Mouse (Mus musculus): ENCODE measurements at regions not wholly inside any gene's neighbourhood (a gene's known extent, or its start where the extent isn't known, plus 50 kb on each side); places are given as distances from the start of the nearest gene placed in this dataset.
A peak's percentile ranks its signal among the peaks of the same experiment; 100 is the strongest.
"Not testable (repeated sequence)": the region's sequence is repeated elsewhere in the genome, so short reads cannot be mapped to it uniquely, and the experiment has no call there.

DNA sequence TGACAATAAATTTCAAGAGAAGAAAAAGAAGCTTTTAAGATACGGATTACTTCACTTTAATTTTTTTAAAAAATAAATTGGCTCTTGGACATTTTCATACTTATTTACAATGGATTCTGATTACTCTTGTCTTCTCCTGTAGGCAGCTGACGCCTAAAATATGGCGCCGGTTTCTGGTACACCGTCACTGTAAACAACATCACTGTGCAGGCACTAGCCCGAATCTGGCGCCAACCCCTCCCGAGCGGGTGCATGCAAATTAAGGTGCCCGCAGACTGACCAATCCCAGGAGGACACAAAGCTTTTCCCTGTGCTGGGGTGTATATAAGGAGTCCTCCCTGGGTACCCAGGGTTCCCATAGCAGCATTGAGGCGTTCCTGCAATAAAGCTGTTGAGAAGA is 157.5 kb downstream of the Wdr20rt start:
- H3K4me2 ChIP-seq; ATAC-seq (replicated peaks; ENCODE audit: insufficient number of reproducible peaks, insufficient read depth, low FRiP score, low read depth); H3K9me3 ChIP-seq (replicated peaks); H3K27ac ChIP-seq; H3K4me3 ChIP-seq; H3K4me1 ChIP-seq (replicated peaks); H3K36me3 ChIP-seq; H3K27me3 ChIP-seq; H3K9ac ChIP-seq: not testable (repeated sequence)
- 91% methylated on average over 11 of the region's 11 CpGs for WGBS

DNA sequence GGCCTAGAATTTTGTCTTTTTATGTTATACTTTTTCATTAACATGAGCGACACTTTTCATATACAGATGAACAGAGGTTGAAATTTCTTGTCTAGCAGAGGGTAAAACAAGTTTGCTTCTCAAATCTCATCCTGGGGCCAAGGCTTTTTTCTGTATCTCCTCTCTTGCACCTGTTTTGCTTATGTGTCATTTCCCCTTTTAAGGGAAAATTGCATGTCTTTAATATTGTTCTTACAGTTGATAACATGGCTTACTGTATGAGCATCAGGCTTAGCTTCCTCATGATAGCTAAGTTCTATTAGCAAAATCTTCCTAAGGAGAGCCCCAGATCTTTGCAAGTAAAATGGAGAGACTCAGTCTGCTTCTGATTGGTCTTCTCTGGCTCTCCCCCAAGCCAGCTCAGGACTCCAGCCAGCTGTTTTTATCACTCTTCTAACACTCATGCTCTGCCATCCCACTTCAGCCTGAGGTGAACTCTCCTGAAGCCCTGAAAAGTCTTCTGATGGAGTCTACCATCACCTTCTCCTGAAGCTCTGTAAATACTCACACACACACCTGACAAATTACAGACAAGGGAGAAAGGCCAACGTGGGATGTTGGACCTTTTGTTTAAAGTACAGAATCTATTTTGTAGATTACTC is 160.8 kb downstream of the Wdr20rt start:
- H3K9me3 ChIP-seq (replicated peaks), result 0 out of 2 replicates have a peak, but pooled peaks cover 6% of the 10 kb centered on the region
- H3K4me2 ChIP-seq, result no peak overlapping the region
- 64% methylated on average over 2 of the region's 2 CpGs for WGBS
- H3K36me3 ChIP-seq, result no peaks in the 10 kb centered on the region
- no peak overlapping the region for H3K4me3 ChIP-seq
- peak; percentile 67 for ATAC-seq (replicated peaks; ENCODE audit: insufficient number of reproducible peaks, insufficient read depth, low FRiP score, low read depth)
- no peak overlapping the region for H3K9ac ChIP-seq
- H3K4me1 ChIP-seq (replicated peaks), result peaks cover 5% of the 10 kb centered on the region; the same call in 1 of the 2 replicates
- no peaks in the 10 kb centered on the region for H3K27me3 ChIP-seq
- H3K27ac ChIP-seq, result peak overlapping the region; percentile 52

DNA sequence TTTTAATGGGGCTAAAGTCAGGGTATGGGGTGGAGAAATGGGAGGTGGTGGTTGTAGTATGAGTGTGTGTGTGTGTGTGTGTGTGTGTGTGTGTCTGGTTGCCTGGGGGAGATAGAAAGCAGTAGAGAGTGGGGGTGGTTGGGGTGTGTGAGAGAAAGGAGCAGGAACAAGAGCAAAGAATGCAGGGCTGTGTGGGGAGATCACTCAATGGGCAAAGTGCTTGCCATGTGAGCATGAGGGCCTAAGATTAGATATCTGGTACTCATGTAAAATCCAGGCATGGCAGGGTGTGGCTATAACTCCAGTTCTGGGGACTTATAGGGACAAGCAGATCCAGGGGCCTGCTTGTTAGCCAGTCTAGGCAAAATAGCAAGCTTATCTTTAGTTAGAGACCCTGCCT is 161.7 kb downstream of the Wdr20rt start:
- Histone ChIP-seq H3K9ac (no peak overlapping the region), H3K4me2 (no peak overlapping the region), H3K27me3 (no peaks in the 10 kb centered on the region), H3K9me3 (replicated peaks) (0 out of 2 replicates have a peak, but pooled peaks cover 6% of the 10 kb centered on the region), H3K4me3 (no peak overlapping the region), H3K27ac (peak overlapping the region; percentile 52; the same call in 1 of the 2 replicates), H3K4me1 (replicated peaks) (peaks cover 5% of the 10 kb centered on the region; the same call in 1 of the 2 replicates), H3K36me3 (no peaks in the 10 kb centered on the region)
- peak; percentile 86 for ATAC-seq (replicated peaks; ENCODE audit: insufficient number of reproducible peaks, insufficient read depth, low FRiP score, low read depth)

DNA sequence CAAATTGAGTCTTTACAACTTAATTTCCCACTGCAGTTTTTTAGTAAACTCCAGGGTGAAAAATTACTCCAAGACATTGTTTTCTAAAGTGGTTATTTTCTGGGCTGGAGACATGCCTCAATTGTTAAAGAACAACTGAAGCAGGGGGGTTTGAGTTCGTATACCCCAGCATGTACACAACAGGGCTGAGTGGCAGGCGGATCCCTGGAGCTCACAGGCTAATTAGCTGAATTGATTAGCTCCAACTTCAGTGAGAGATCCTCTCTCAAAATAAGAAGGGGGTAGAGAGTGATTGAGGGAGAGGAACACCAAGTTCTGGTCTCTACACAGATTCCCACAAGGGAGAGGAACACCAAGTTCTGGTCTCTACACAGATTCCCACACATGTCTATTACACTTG is 164.2 kb downstream of the Wdr20rt start:
- Histone ChIP-seq H3K4me3 (no peak overlapping the region), H3K4me2 (no peak overlapping the region), H3K4me1 (replicated peaks) (peaks cover 5% of the 10 kb centered on the region; the same call in 1 of the 2 replicates), H3K9me3 (replicated peaks) (0 out of 2 replicates have a peak, but pooled peaks cover 6% of the 10 kb centered on the region), H3K27ac (no peak overlapping the region), H3K36me3 (no peaks in the 10 kb centered on the region), H3K27me3 (no peaks in the 10 kb centered on the region), H3K9ac (no peak overlapping the region)
- 85% methylated on average over 2 of the region's 2 CpGs for WGBS
- no peak for ATAC-seq (replicated peaks; ENCODE audit: insufficient number of reproducible peaks, insufficient read depth, low FRiP score, low read depth)

DNA sequence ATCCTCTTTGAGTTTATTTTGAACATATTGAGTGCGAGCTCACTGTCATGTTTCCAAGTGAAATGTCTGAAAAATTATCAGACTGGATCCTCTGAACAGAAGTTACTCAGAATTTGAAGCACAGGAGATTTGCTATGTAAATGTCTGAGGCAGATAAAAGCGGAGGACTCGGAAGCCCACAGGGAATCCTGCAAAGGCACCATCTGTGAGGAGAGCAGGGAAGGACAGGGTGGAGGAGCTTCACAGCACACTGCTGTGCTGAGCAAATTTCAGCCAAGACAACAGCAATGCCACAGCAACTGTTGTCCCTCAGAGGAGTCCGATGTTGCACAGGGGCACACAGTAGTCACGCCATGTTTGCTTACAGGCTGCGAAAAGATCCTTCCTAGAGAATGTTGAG is 165.0 kb downstream of the Wdr20rt start:
- no peak for ATAC-seq (replicated peaks; ENCODE audit: insufficient number of reproducible peaks, insufficient read depth, low FRiP score, low read depth)
- Histone ChIP-seq H3K4me2 (no peak overlapping the region), H3K9ac (no peak overlapping the region), H3K4me3 (no peak overlapping the region), H3K9me3 (replicated peaks) (no peaks in the 10 kb centered on the region), H3K27ac (no peak overlapping the region), H3K4me1 (replicated peaks) (peaks cover 5% of the 10 kb centered on the region; the same call in 1 of the 2 replicates), H3K36me3 (no peaks in the 10 kb centered on the region), H3K27me3 (no peaks in the 10 kb centered on the region)
- WGBS, result 85% methylated on average over 6 of the region's 6 CpGs

DNA sequence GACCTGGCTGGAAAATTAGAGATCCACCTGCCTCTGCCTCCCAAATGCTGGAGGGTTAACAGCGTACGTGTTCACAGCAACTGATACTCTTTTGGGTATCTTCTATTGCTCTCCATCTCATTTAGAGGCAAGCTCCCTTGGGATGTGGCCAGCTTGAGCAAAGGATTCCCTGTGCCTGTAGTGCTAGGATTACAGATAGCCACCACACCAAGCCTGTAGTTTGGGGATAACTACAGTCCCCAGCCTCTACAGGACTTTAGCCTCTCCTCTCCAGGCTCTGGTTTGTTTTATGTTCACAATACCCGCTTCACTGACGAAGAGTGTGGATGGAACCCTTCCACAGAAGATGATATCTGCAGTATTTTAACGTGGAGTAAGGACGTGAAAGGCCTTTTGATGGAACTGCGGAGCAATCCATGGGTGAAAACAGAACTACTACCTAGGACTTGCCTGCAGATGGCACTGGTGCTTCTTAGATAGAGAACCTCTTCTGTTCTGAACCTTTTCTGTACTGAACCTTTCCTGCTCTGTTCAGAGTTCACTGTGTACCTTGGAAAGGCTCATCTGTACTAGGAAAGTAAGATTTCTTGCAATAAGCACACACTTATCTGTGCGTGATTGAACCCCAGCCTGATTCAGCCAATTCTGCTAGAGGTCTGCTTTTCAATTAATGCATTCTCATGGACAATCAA is 176.6 kb downstream of the Wdr20rt start:
- no peak for ATAC-seq (replicated peaks; ENCODE audit: insufficient number of reproducible peaks, insufficient read depth, low FRiP score, low read depth)
- H3K27me3 ChIP-seq, result no peaks in the 10 kb centered on the region
- H3K4me2 ChIP-seq, result no peak overlapping the region
- no peak overlapping the region for H3K27ac ChIP-seq
- H3K36me3 ChIP-seq, result no peaks in the 10 kb centered on the region
- H3K4me1 ChIP-seq (replicated peaks), result no peaks in the 10 kb centered on the region
- no peaks in the 10 kb centered on the region for H3K9me3 ChIP-seq (replicated peaks)
- no peak overlapping the region for H3K9ac ChIP-seq
- 39% methylated on average over 8 of the region's 8 CpGs for WGBS
- no peak overlapping the region for H3K4me3 ChIP-seq

DNA sequence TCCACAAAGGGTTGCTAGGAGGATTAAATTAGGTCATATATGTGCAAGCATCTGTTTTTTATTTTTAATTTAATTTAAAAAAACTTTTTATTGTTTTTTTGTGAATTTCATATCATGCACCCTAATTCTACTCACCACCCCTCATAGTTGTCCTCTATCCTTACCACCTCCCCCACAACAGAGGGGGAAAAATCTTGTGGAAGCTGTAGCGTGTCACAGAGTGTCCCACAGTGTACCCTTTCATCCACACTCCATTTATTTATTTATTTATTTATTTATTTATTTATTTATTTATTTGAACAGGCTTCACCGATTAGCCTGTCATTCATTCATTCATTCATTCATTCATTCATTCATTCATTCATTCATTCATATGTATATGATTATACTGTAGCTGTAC is 177.8 kb downstream of the Wdr20rt start:
- H3K27me3 ChIP-seq, result no peaks in the 10 kb centered on the region
- WGBS, result 82% methylated on average over 2 of the region's 2 CpGs
- no peak overlapping the region for H3K27ac ChIP-seq
- no peak overlapping the region for H3K4me2 ChIP-seq
- H3K4me3 ChIP-seq, result no peak overlapping the region
- no peak for ATAC-seq (replicated peaks; ENCODE audit: insufficient number of reproducible peaks, insufficient read depth, low FRiP score, low read depth)
- H3K9me3 ChIP-seq (replicated peaks), result no peaks in the 10 kb centered on the region
- no peak overlapping the region for H3K9ac ChIP-seq
- no peaks in the 10 kb centered on the region for H3K4me1 ChIP-seq (replicated peaks)
- no peaks in the 10 kb centered on the region for H3K36me3 ChIP-seq

DNA sequence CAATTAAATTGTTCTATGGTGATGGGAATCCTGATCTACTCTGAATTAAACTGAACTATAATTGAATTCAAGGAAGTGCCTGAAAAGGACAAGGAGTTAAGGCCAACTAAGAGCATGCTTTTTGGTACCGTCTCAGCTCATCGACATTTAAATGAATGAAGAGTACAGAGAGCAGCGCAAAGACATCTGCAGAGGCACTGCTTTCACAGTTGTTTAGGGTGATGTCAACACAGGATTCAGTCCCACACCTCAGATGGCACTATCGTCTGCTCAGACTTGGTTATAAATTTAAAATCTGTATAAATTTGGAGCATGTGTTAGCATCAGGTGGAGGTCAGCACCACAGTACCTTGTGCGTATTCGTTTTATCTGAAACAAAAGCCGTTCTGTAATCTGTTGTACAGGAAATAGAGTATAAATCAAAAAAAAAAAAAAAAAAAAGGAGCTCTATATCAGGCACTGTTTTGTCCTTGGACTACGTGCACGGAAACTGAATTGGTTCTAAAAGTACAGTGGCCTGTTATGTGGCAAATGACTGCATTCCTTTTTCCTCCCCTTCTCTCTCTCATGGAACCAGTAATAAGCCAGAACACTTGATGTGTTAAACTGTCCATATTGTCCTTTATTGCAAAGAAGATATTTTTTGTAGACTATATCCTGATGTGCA is 187.8 kb downstream of the Wdr20rt start:
- 69% methylated on average over 9 of the region's 9 CpGs for WGBS
- H3K9ac ChIP-seq, result no peak overlapping the region

DNA sequence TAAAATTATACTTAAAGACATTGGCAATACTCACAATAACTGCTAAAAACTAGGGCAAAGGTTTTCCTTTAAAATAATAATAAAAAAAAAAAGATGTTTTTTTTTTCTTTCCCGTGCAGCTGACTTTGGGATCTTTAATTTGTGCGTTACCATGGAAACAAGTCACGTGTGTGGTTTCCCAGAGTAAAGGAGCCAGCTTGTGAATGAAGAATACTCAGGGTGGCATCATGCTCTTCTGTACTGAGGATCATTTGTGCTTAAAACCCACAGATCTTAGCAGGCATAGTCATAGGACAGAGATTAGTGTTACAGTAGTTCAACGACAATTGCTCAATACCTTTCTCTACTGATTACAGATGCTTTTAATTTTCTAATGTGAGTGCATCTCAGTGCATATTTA is 189.1 kb downstream of the Wdr20rt start:
- Histone ChIP-seq H3K27ac (no peak overlapping the region), H3K36me3 (no peaks in the 10 kb centered on the region), H3K4me3 (no peak overlapping the region), H3K4me2 (no peak overlapping the region), H3K9me3 (replicated peaks) (no peaks in the 10 kb centered on the region), H3K9ac (no peak overlapping the region), H3K4me1 (replicated peaks) (no peaks in the 10 kb centered on the region), H3K27me3 (no peaks in the 10 kb centered on the region)
- 77% methylated on average over 4 of the region's 4 CpGs for WGBS
- ATAC-seq (replicated peaks; ENCODE audit: insufficient number of reproducible peaks, insufficient read depth, low FRiP score, low read depth), result no peak

More for the DNA sequence above, 187.8 kb downstream of the Wdr20rt start:
- no peaks in the 10 kb centered on the region for H3K27me3 ChIP-seq
- ATAC-seq (replicated peaks; ENCODE audit: insufficient number of reproducible peaks, insufficient read depth, low FRiP score, low read depth), result no peak
- H3K4me3 ChIP-seq, result no peak overlapping the region
- no peaks in the 10 kb centered on the region for H3K36me3 ChIP-seq
- H3K9me3 ChIP-seq (replicated peaks), result no peaks in the 10 kb centered on the region
- no peak overlapping the region for H3K27ac ChIP-seq
- H3K4me1 ChIP-seq (replicated peaks), result no peaks in the 10 kb centered on the region
- H3K4me2 ChIP-seq, result no peak overlapping the region

DNA sequence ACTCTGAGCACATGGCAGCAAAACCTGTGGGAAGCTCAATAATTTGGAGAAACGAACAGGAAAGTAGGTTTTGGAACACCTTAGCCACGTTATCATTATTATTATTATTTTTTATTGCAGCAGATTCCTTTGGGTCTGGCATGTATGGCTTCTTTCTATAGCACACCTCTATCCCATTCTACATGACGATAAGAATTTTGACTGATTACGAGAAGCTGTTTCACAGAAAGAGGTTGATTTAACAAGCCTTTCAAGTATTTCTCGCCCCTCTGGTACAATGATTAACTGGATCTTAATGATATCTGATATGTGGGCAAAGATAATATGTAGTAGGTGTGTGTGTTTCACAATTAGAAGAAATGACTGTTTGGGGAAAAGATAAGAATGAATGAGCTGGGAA is 191.6 kb downstream of the Wdr20rt start:
- no peak for ATAC-seq (replicated peaks; ENCODE audit: insufficient number of reproducible peaks, insufficient read depth, low FRiP score, low read depth)

DNA sequence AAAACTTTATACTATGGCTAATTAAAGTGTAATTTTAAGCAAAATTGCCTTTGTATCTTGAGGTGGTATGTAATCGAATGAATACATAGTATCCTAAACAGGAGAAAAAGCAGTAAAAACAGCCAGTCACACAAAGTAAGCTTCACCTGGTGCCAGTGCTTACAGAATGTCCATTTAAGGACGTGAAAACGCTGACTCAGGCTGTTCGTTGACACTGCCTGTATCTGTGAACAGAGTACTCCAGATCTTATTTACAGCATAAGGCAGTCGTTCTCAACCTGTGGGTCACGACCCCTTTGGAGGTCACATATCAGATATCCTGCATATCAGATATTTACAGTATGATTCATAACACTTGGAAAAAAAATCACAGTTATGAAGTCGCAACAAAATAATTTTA is 194.8 kb downstream of the Wdr20rt start:
- no peaks in the 10 kb centered on the region for H3K36me3 ChIP-seq
- 66% methylated on average over 7 of the region's 7 CpGs for WGBS
- no peak overlapping the region for H3K4me2 ChIP-seq
- ATAC-seq (replicated peaks; ENCODE audit: insufficient number of reproducible peaks, insufficient read depth, low FRiP score, low read depth), result no peak
- H3K4me3 ChIP-seq, result no peak overlapping the region
- H3K27me3 ChIP-seq, result no peaks in the 10 kb centered on the region
- H3K27ac ChIP-seq, result no peak overlapping the region
- no peak overlapping the region for H3K9ac ChIP-seq
- H3K9me3 ChIP-seq (replicated peaks), result no peaks in the 10 kb centered on the region
- H3K4me1 ChIP-seq (replicated peaks), result no peaks in the 10 kb centered on the region

More for the DNA sequence above, 191.6 kb downstream of the Wdr20rt start:
- Histone ChIP-seq H3K9me3 (replicated peaks) (no peaks in the 10 kb centered on the region), H3K27ac (no peak overlapping the region), H3K9ac (no peak overlapping the region), H3K27me3 (no peaks in the 10 kb centered on the region), H3K4me1 (replicated peaks) (no peaks in the 10 kb centered on the region), H3K4me3 (no peak overlapping the region), H3K4me2 (no peak overlapping the region), H3K36me3 (no peaks in the 10 kb centered on the region)
- 68% methylated on average over 5 of the region's 5 CpGs for WGBS

Data from heart, embryonic 15.5 days (tissue).